Mouse (Mus musculus) hindbrain, embryonic 16.5 days (tissue): ENCODE data around the gene H2afj. TPM values are rescaled to one million over a fixed set of nuclear protein-coding genes. Genes with fewer than 3 reads are reported as not detected.

ENCODE experiments used
- ATAC-seq: fragments of 200-750 bp; cut with Nextera tagmentation; 2 replicates; pipeline ENCODE4 v1.8.0; 2017; ENCODE audit warnings: moderate TSS enrichment, moderate library complexity
- H3K27ac ChIP-seq: fragments of 300-500 bp; sonication (generic); 2 replicates; pipeline ENCODE4 v1.5.1; 2014; ENCODE audit warnings: low read depth, mild to moderate bottlenecking, control low read depth, low read length, moderate library complexity
- H3K27me3 ChIP-seq: fragments of 300-500 bp; sonication (generic); replicated peaks from 2 replicates; pipeline ENCODE4 v1.6.1; 2014; ENCODE audit warnings: low read length; ENCODE audit not compliant: control insufficient read depth, insufficient read depth
- H3K36me3 ChIP-seq: fragments of 300-500 bp; sonication (generic); 2 replicates; pipeline ENCODE4 v1.6.1; 2014; ENCODE audit warnings: mild to moderate bottlenecking, low read length, moderate library complexity, mixed read lengths; ENCODE audit not compliant: control insufficient read depth, insufficient read depth
- H3K4me1 ChIP-seq: fragments of 300-500 bp; sonication (generic); 2 replicates; pipeline ENCODE4 v1.6.1; 2014; ENCODE audit warnings: low read depth, low read length; ENCODE audit not compliant: control insufficient read depth, insufficient read depth
- H3K4me2 ChIP-seq: fragments of 300-500 bp; sonication (generic); 2 replicates; pipeline ENCODE4 v1.6.1; 2014; ENCODE audit warnings: mild to moderate bottlenecking, low read length, control low read depth, moderate library complexity
- H3K4me3 ChIP-seq: fragments of 300-500 bp; sonication (generic); 2 replicates; pipeline ENCODE4 v1.5.1; 2014; ENCODE audit warnings: mild to moderate bottlenecking, low read length, control low read depth, moderate library complexity
- H3K9ac ChIP-seq: fragments of 300-500 bp; sonication (generic); 2 replicates; pipeline ENCODE4 v1.6.1; 2014; ENCODE audit warnings: low read depth, mild to moderate bottlenecking, control low read depth, low read length, moderate library complexity
- H3K9me3 ChIP-seq: fragments of 300-500 bp; sonication (generic); 2 replicates; pipeline ENCODE4 v1.6.1; 2014; ENCODE audit warnings: mild to moderate bottlenecking, low read length, moderate library complexity; ENCODE audit not compliant: control insufficient read depth
- WGBS: fragments of 180-500 bp; shearing (Covaris S2); extraction: QIAGEN DNeasy Blood & Tissue Kit; methylation state at CpG from one replicate; pipeline ENCODE4 v1.1.7; 2014; 5-methylcytosine and 5-hydroxymethylcytosine counted together
- polyA plus RNA-seq: library from polyadenylated mRNA; unstranded; fragments of >200 nt; fragmentation: Nextera tagmentation; extraction: Ambion mirVana; gene quantifications from 2 replicates; pipeline ENCODE4 v1.2.1, GENCODE M21; 2015

The H2afj gene
- polyA plus RNA-seq, 1 experiment from 2014 or later = 104 TPM

DNA sequence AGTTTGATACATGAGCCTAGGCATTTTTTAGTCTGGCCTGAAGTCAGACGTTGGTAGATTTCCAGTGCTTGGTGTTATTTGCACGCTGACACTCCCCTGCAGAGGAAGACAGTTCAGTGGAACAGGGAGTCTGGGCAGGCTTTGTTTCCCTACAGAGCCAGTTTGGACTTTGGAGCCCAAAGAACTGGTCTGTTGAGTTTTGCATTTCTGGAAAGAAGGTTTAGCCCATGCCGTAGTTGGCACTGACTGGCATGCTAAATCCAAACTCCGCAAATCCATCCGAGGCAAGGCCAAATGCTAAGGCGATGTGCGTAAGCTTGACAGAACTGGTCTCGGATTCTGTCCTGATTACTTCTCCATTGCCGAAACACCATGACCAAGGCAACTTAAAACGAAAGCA is 3.2 kb downstream of the H2afj start:
- 86% methylated on average over 10 of the region's 10 CpGs for WGBS
- no peak overlapping the region for H3K27ac ChIP-seq

DNA sequence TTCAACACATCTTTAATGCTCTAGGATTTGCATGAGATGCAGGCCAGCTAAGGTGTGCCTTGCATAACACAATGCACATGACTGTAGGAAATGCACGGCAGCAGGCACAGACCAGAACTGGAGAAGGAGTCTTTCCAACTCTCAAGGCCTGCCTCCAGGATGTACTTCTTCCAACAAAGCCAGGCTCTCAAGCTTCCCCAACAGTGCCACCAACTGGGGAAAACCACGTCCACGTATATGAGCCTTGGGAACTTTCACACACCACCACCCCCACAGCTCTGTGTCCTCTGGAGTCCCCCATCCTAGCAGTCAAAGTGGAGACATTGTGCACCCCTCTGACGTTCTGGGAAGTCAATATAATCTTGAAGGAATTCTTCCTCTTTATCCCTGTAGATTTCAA is 5.1 kb downstream of the H2afj start:
- Histone ChIP-seq H3K4me3 (no peak overlapping the region), H3K36me3 (peaks cover 46% of the 10 kb centered on the region), H3K27me3 (no peaks in the 10 kb centered on the region), H3K9ac (no peak overlapping the region), H3K9me3 (no peaks in the 10 kb centered on the region), H3K4me1 (peaks cover 11% of the 10 kb centered on the region), H3K27ac (no peak overlapping the region), H3K4me2 (no peak overlapping the region)
- WGBS = 44% methylated on average over 4 of the region's 4 CpGs
- ATAC-seq = no peak

More for the DNA sequence above, 3.2 kb downstream of the H2afj start:
- ATAC-seq = no peak
- Histone ChIP-seq H3K27me3 (no peaks in the 10 kb centered on the region), H3K36me3 (peaks cover 32% of the 10 kb centered on the region), H3K9me3 (no peaks in the 10 kb centered on the region), H3K4me2 (no peak overlapping the region), H3K4me1 (peaks cover 15% of the 10 kb centered on the region), H3K9ac (no peak overlapping the region), H3K4me3 (no peak overlapping the region)

DNA sequence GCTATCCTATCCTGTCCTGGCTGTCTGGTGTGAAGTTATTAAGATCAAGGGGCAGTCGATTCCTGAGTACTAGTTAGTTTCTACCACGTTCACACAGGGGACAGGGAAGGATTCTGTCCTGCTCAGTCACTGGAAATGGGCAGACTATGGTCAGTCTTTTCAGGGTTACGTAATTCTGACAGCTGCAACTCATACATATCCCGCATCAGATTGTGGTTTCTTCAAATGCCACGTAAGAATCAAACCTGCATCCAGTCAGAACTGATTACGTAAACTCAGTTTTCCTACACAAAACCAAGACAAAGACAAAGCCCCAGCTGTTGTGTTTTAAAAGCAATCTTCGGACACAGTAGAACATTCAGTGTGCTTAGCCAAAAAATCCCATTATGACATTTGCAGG is 7.3 kb downstream of the H2afj start:
- 96% methylated on average over 7 of the region's 7 CpGs for WGBS

DNA sequence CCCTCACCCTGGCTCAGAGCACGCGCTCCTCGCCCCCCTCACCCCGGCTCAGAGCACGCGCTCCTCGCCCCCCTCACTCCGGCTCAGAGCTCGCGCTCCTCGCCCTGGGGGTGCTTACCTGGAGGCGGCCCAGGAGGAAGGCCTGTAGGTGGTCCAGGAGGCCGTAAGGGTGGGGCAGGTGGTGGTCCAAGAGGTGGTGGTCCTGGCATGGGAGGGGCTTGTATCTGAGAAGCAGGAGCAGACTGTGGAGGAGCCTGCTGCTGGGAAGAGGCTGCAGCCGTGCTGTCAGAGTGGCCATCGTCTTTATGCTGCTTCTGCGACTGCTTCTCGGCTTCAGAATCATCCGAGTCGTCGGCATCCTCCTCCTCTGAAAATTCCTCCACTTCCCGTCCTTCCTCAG is 8.8 kb downstream of the H2afj start:
- no peak for ATAC-seq

More for the DNA sequence above, 7.3 kb downstream of the H2afj start:
- Histone ChIP-seq H3K9me3 (no peaks in the 10 kb centered on the region), H3K4me1 (no peaks in the 10 kb centered on the region), H3K9ac (no peak overlapping the region), H3K4me2 (no peak overlapping the region), H3K27me3 (no peaks in the 10 kb centered on the region), H3K36me3 (peaks cover 60% of the 10 kb centered on the region), H3K4me3 (no peak overlapping the region), H3K27ac (no peak overlapping the region)
- ATAC-seq = no peak

DNA sequence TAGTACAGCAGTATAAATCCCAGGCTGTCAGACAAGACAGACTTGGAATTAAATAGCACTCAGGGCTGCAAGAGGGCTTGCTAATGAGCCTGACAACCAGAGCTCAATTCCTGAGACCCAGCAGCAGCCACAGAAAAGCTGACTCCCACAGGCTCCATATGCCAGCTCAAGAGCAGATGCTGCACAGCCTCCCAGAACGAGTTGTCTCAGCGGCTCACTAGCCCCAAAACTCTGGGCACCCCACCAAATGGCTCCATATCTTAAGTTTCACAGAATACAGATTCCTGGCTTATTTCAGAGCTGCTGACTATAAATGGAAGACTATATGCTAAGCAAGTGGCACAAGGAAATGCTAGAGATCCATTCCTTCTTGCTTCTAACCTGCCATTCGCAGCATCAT is 9.5 kb downstream of the H2afj start:
- no peak overlapping the region for H3K4me2 ChIP-seq
- WGBS = 91% methylated on average over 3 of the region's 3 CpGs
- H3K4me1 ChIP-seq = no peaks in the 10 kb centered on the region
- H3K4me3 ChIP-seq = no peak overlapping the region
- no peaks in the 10 kb centered on the region for H3K27me3 ChIP-seq
- no peak overlapping the region for H3K27ac ChIP-seq
- H3K9me3 ChIP-seq = no peaks in the 10 kb centered on the region
- H3K36me3 ChIP-seq = peaks cover 75% of the 10 kb centered on the region
- H3K9ac ChIP-seq = no peak overlapping the region
- no peak for ATAC-seq

More for the DNA sequence above, 8.8 kb downstream of the H2afj start:
- no peak overlapping the region for H3K4me2 ChIP-seq
- no peak overlapping the region for H3K27ac ChIP-seq
- no peak overlapping the region for H3K9ac ChIP-seq
- H3K4me3 ChIP-seq = no peak overlapping the region
- WGBS = 93% methylated on average over 21 of the region's 21 CpGs
- H3K9me3 ChIP-seq = no peaks in the 10 kb centered on the region
- no peaks in the 10 kb centered on the region for H3K27me3 ChIP-seq
- no peaks in the 10 kb centered on the region for H3K4me1 ChIP-seq
- peaks cover 73% of the 10 kb centered on the region for H3K36me3 ChIP-seq

DNA sequence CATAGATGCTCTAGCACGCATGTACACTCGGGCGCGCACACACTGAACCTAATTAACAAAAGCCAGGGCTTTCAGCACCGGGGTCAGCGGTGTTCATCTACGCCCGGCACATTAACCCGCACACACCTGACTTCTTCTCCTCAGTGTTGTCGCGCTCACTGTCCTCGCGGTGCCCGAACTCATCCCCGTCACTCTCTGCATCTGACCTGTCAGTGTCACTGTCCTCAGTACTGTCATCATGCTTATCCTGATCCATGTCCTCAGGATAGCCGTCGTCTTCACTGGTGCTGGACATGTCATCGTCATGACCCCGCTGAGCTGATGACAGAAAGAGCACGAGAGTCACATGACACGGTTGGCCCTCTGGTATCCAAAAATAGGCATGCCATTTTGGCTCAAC is 12.3 kb downstream of the H2afj start:
- Histone ChIP-seq H3K27ac (no peak overlapping the region), H3K4me1 (no peaks in the 10 kb centered on the region), H3K4me3 (no peak overlapping the region), H3K4me2 (no peak overlapping the region), H3K36me3 (peaks cover 68% of the 10 kb centered on the region), H3K27me3 (no peaks in the 10 kb centered on the region), H3K9ac (no peak overlapping the region), H3K9me3 (no peaks in the 10 kb centered on the region)
- 0 out of 2 replicates have a peak, but pooled peaks have one; percentile 9 for ATAC-seq
- 96% methylated on average over 21 of the region's 21 CpGs for WGBS

DNA sequence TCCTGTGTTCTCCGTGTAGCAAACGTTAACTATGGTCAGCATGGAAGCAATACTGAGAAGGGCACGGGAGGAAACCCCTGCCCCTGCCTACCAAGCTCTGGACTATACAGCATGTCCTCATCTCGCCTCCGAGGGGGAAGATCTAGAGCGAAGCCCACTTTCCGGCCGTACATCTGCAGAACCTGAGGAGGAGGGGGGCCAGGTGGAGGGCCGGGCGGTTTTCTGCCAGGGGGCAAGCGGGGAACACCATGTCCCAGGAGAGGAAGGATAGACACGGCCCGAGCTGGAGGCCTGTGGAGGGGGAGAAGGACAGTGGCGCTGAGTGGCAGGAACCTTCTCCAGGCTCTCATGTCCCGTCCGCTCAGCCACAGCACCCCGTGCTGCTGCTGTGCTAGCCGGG is 13.0 kb downstream of the H2afj start:
- ATAC-seq = no peak

DNA sequence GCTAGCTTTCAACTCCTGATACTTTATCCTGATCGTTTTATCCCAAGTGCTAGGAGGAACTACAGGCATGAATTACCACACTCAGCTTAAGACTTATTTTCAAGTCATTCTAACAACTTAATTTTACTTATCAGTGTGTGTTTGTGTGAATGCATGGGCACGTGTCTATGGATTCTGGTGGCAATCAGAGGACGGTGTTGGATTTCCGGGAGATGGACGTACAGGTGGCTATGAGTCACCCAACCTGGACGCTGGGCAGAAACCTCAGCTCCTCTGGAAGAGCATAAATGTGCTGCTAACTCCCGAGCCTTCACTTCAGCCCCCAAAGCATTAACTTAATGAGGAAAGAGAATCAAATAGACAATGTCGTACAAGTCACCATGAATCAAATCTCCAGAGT is 16.9 kb downstream of the H2afj start:
- 92% methylated on average over 8 of the region's 8 CpGs for WGBS
- H3K9ac ChIP-seq = no peak overlapping the region

More for the DNA sequence above, 13.0 kb downstream of the H2afj start:
- no peaks in the 10 kb centered on the region for H3K4me1 ChIP-seq
- H3K4me2 ChIP-seq = no peak overlapping the region
- H3K9ac ChIP-seq = no peak overlapping the region
- H3K27me3 ChIP-seq = no peaks in the 10 kb centered on the region
- no peak overlapping the region for H3K27ac ChIP-seq
- WGBS = 97% methylated on average over 18 of the region's 18 CpGs
- H3K36me3 ChIP-seq = peaks cover 62% of the 10 kb centered on the region
- H3K9me3 ChIP-seq = no peaks in the 10 kb centered on the region
- H3K4me3 ChIP-seq = no peak overlapping the region

DNA sequence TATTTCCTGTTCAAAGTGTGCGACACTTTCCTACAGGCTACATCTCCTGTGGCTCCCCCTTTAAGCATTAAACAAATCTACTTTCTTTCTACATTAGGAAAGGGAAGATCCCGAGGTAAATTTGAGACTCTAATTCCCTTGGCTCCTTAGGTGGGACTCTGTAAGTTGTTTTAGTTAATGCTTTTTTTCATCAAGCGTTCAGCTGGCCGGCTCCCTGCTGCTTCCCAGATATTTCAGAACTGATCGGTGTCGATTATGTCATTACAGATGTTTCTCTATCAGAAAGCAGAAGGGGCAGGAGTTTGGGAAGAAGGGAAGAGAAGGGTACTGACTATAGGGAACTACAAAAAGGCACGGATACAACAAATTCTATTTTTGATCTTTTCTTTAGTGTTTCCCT is 19.1 kb downstream of the H2afj start:
- no peaks in the 10 kb centered on the region; the same call in 1 of the 2 replicates for H3K27me3 ChIP-seq
- H3K4me2 ChIP-seq = peak overlapping the region; percentile 73
- peak overlapping the region; percentile 78 for H3K9ac ChIP-seq
- H3K4me3 ChIP-seq = peak overlapping the region; percentile 73
- WGBS = 23% methylated on average over 7 of the region's 7 CpGs
- no peaks in the 10 kb centered on the region for H3K9me3 ChIP-seq
- peaks cover 16% of the 10 kb centered on the region for H3K36me3 ChIP-seq
- no peak for ATAC-seq
- peaks cover 11% of the 10 kb centered on the region for H3K4me1 ChIP-seq
- H3K27ac ChIP-seq = no peak overlapping the region

More for the DNA sequence above, 16.9 kb downstream of the H2afj start:
- Histone ChIP-seq H3K4me2 (no peak overlapping the region), H3K36me3 (peaks cover 36% of the 10 kb centered on the region), H3K9me3 (no peaks in the 10 kb centered on the region), H3K27ac (no peak overlapping the region), H3K4me3 (no peak overlapping the region), H3K4me1 (peaks cover 11% of the 10 kb centered on the region), H3K27me3 (no peaks in the 10 kb centered on the region)
- ATAC-seq = no peak

DNA sequence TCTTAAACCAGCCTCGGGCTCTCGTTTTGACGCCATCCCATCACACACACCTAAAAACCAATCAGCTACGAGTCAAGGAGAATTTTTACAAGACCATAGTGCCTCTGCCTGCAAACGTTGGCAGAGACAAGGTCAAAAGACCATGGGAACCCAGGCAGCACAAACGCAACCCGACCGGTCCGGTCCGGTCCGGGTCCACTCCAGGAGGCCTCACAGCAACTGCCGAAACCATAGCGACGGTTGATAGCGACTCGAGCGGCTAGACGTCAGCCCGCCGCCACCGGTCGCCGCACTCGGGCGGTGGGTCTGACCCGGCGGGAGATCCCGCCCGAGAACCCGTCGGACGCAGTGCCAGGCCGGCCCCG is 19.5 kb downstream of the H2afj start, which contains the start of gene BC049715:
Gene BC049715 (plus strand): TSS at position 111 of the 365 bp plus-strand sequence.
- Histone ChIP-seq H3K9me3 (no peaks in the 10 kb centered on the region), H3K27me3 (no peaks in the 10 kb centered on the region; the same call in 1 of the 2 replicates), H3K4me2 (peak within 1 kb of the TSS; percentile 73), H3K27ac (peak within 1 kb of the TSS; percentile 73), H3K36me3 (peaks cover 13% of the 10 kb centered on the region), H3K4me3 (peak within 1 kb of the TSS; percentile 73), H3K4me1 (peaks cover 11% of the 10 kb centered on the region), H3K9ac (peak within 1 kb of the TSS; percentile 78)
- WGBS = under 1% methylated on average over 34 of the region's 34 CpGs
- no peak for ATAC-seq
